Mouse (Mus musculus): Measurements from ENCODE around the gene Top1. TPM values are rescaled to one million over a fixed set of nuclear protein-coding genes. Genes with fewer than 3 reads are reported as not detected.
"Not testable (repeated sequence)": the region's sequence is repeated elsewhere in the genome, so short reads cannot be mapped to it uniquely, and the experiment has no call there.

Top1 gene
- total RNA-seq, 2 experiments from 2014 or later: 79.0 to 80.3 TPM

- DNase-seq (ENCODE audit: low spot score in 2 of 2): no peak
These were observed 14.7 kb upstream of the Top1 start for GRCm38 (mm10) chr2:160630872-160631597.

- no peak for DNase-seq (ENCODE audit: low spot score in 2 of 2)
These were observed 5.6 kb upstream of the Top1 start for GRCm38 (mm10) chr2:160639911-160640717.

GRCm38 (mm10) chr2:160641176-160641575, 4.5 kb upstream of the Top1 start:
- DNase-seq (ENCODE audit: low spot score in 2 of 2): no peak

- peak in 1 of 2 experiments; percentile 36 for DNase-seq (ENCODE audit: low spot score in 2 of 2)
These were observed 606 bp downstream of the Top1 start for GRCm38 (mm10) chr2:160646144-160646844.

- DNase-seq (ENCODE audit: low spot score in 2 of 2): peak in 1 of 2 experiments; percentile 15
These were observed 1.1 kb downstream of the Top1 start for GRCm38 (mm10) chr2:160646845-160647178.

- DNase-seq (ENCODE audit: low spot score in 2 of 2): no peak
These were observed 2.4 kb downstream of the Top1 start for GRCm38 (mm10) chr2:160648097-160648496.

GRCm38 (mm10) chr2:160649072-160649471, 3.4 kb downstream of the Top1 start:
- no peak for DNase-seq (ENCODE audit: low spot score in 2 of 2)

- DNase-seq (ENCODE audit: low spot score in 2 of 2): no peak
These were observed 5.5 kb downstream of the Top1 start for GRCm38 (mm10) chr2:160651165-160651564.

GRCm38 (mm10) chr2:160653218-160653617, 7.5 kb downstream of the Top1 start:
- peak in 1 of 2 experiments; percentile 56 for DNase-seq (ENCODE audit: low spot score in 2 of 2)

- peak in 1 of 2 experiments; percentile 68 for DNase-seq (ENCODE audit: low spot score in 2 of 2)
These were observed 9.9 kb downstream of the Top1 start for GRCm38 (mm10) chr2:160655561-160655960.

- no peak for DNase-seq (ENCODE audit: low spot score in 2 of 2)
These were observed 10.5 kb downstream of the Top1 start for GRCm38 (mm10) chr2:160656234-160656633.

GRCm38 (mm10) chr2:160657801-160658442, 12.2 kb downstream of the Top1 start:
- no peak for DNase-seq (ENCODE audit: low spot score in 2 of 2)

- DNase-seq (ENCODE audit: low spot score in 2 of 2): no peak
These were observed 13.1 kb downstream of the Top1 start for GRCm38 (mm10) chr2:160658811-160659210.

GRCm38 (mm10) chr2:160664421-160664820, 18.7 kb downstream of the Top1 start:
- no peak for DNase-seq (ENCODE audit: low spot score in 2 of 2)

- DNase-seq (ENCODE audit: low spot score in 2 of 2): not testable (repeated sequence)
These were observed 19.3 kb downstream of the Top1 start for GRCm38 (mm10) chr2:160664986-160665385.

GRCm38 (mm10) chr2:160667259-160667658, 21.6 kb downstream of the Top1 start:
- no peak for DNase-seq (ENCODE audit: low spot score in 2 of 2)

GRCm38 (mm10) chr2:160700271-160700670, 54.6 kb downstream of the Top1 start:
- DNase-seq (ENCODE audit: low spot score in 2 of 2): no peak

GRCm38 (mm10) chr2:160701603-160702002, 55.9 kb downstream of the Top1 start:
- no peak for DNase-seq (ENCODE audit: low spot score in 2 of 2)

- DNase-seq (ENCODE audit: low spot score in 2 of 2): no peak
These were observed 57.1 kb downstream of the Top1 start for GRCm38 (mm10) chr2:160702824-160703223.

GRCm38 (mm10) chr2:160707673-160708072, 62.0 kb downstream of the Top1 start:
- DNase-seq (ENCODE audit: low spot score in 2 of 2): no peak

GRCm38 (mm10) chr2:160715463-160716030, 69.9 kb downstream of the Top1 start:
- no peak for DNase-seq (ENCODE audit: low spot score in 2 of 2)

Measured in layer of hippocampus, adult 18-20 months (tissue).